Mouse (Mus musculus) MEL-GATA-1-ER (cell line): ENCODE data around the gene Cenpu.
A peak's percentile ranks its signal among the peaks of the same experiment; 100 is the strongest.

Source experiments
- DNase-seq: peaks from one replicate; pipeline ENCODE4 v3.0.0-alpha.2; 2012; ENCODE audit warnings: low read depth; ENCODE audit errors: extremely low read depth

Gene Cenpu

GRCm38 (mm10) chr8:46551615-46552440 is at the start of gene Cenpu:
Gene Cenpu (plus strand): TSS chr8:46552028.
- DNase-seq, result peak; percentile 98

- DNase-seq, result no peak
Measured at GRCm38 (mm10) chr8:46502333-46503071, 49.3 kb upstream of the Cenpu start.

DNA sequence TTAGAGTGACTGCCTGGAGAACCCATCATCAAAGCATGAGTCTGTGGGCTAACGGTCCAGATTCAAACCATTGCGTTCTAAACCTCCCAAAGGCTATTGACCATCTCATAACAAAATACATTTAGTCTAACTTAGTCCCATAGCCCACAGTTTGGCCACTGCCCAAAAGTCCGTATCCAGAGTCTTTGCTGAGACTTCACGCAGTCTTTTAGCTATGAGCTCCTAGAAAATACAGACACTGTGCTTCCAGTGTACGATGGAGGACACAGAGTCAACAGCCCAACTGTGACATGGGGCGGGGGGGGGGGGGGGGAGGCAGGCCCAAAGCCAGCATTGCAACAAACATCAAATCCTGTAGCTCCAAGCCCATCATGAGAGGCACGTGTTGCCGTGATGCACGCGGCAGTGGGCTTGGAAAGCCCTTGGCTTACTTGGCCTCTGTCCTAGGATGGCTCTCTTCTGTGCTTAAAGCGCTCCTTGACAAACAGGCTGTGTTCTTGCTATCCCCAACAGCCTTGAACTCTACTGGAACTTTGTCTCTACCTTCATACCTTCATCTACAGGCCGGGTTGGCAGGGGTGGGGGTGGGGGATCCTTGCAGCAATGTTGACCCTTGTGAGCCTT is 48.6 kb upstream of the Cenpu start:
- DNase-seq, result no peak

DNA sequence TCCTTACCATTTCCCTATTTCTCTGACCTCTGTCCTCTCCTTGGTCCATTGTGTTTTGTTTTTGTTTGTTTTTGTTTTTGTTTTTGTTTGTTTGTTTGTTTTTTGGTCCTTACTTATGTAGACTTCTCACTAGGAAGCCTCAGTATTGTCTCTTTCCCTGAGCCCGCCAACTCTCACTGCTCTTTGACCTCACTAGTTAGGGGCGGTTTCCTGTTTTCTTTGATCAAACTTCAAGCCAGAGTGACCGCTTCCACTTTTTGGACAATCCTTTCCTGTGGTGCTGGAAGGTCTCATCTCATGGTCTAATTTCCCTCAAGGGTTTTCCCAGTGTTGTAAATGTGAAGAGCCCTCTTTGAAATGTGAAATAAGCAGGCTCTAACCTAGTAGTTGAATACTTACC is 47.6 kb upstream of the Cenpu start:
- no peak for DNase-seq

DNA sequence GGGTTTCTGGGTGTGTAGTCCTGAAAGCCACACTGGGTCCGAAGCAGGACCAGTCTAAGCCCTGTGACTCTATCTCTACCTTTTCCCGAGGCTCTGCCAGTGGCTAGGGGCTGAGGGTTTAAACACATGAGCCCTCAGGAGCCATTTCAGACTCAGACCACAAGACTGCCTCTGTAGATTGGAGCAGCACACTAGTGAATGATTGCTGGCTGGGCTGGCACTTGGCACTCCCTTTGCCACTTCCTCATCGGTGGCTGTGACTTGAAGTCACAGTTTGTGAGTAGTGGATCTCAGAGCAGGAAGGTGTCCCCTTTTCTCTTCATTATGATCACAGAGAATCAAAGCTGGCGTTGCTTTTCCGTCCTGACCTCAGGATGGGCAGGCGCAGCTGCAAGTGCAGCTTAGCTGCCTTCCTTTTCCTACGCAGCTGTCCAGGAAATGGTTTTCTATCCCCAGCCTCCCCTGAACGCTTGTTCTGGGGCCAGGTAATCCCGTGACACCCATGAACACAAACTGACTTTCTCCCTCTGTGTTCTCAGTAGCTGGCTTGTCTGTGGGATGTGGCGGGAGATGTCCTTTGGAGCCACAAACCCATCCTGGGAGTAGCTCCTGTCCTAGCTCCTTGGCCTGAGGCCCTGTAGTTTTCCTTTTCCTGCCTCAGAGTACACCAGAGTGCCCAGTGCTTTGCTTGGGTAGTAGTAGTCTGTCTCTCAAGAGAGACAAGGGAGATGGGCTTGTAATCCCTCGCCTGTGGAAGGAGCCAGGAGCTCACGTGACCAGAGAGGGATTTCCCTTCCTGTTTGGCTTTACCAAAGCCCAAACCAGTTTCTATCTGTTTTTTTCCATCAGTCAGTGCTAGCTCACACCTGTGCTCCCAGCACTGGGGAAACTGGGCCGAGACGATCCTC is 43.1 kb upstream of the Cenpu start:
- no peak for DNase-seq

DNA sequence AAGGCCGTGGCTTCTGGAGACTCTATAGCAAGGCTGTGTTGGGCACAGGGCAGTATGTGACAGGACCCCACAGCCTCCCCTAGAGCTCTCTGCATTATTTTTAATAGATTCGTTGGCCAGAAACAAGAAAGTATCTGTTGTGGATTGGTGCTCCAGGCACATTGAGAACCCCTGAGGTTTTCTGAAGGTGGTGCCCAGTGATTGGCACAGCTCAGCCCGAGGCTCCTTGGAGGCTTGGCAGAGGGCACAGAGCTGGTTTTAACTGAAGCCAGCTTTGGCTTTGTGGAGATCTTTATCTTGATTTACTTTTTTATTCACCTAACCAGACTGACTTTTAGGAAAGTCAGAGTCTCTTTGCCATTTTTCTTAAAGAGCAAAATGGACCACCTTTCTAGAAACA is 42.4 kb upstream of the Cenpu start:
- no peak for DNase-seq

GRCm38 (mm10) chr8:46511336-46511735 is 40.5 kb upstream of the Cenpu start:
- no peak for DNase-seq

- DNase-seq, result no peak
Measured at GRCm38 (mm10) chr8:46512538-46512937, 39.3 kb upstream of the Cenpu start.

DNA sequence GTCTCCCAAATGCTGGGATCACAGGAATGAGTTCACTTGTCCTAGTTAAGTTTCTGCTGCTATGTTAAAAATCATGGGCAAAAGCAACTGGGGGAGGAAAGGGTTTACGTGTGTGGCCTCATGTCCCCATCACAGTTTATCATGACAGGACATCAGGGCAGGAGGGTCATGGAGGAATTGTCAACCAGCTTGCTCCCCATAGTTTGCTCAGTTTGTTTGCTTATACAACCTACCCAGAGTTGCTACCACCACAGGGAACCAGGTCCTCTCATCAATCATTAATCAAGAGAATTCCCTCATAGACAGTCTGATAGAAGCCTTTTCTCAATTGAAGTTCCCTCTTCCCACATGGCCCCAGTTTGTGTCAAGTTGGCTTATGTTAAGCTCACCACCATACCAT is 37.8 kb upstream of the Cenpu start:
- no peak for DNase-seq

GRCm38 (mm10) chr8:46520667-46521066 is 31.2 kb upstream of the Cenpu start:
- no peak for DNase-seq

DNA sequence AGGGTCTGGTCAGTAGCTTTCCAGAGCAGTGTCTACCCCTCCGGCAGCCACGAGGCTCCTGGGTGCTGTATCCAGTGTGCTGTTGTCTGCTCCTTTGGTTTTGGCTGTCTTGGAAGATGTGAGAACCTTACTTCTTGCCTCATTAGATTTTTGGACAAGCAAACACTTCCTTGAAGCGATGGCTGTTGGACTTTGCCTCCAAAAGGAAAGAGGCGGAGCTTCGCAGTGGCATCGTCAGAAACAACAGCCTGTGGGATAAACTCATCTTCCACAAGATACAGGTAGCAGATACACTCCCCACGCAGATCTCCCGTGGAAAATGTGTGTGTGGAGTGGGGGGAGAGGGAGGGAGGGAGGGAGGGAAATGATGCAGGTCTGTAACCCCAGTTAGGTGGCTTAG is 25.7 kb upstream of the Cenpu start:
- DNase-seq, result no peak

DNA sequence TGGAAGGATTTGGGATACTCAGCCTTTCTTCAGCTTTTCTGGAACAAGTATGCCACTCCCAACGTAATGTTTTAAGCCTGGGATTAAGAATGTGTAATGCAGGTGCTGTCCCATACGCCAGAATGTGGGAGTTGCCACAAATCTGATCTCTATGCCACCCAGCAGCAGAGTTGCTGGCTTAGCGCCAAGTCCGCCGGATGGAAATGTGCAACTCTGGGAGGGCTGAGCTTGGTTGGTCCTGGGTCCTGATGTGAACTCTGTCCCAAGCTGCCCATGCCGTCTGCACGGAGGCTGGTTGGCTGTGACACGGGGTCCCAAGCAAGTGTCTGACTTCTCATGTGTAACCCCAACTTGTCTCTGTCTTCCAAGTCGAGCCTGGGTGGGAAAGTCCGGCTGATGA is 25.0 kb upstream of the Cenpu start:
- DNase-seq, result no peak

DNA sequence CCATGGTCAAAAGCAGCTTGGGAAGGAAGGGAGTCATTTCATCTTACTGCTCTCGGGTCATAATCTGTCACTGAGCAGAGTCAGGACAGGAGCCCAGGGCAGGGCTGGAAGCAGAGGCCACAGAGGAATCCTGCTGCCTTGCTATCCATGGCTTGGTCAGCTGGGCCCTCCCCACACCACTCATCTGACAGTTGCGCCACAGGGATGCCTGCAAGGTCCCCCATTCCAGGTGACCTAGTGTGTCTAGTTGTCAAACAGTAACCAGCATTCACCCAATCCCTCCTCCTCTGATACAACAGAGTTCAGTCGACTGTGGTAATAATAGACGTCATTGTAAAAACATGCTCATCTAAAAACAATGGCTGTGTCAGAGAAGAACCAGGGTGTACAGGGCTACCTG is 22.3 kb upstream of the Cenpu start:
- no peak for DNase-seq

- DNase-seq, result no peak
Measured at GRCm38 (mm10) chr8:46530541-46530940, 21.3 kb upstream of the Cenpu start.

DNA sequence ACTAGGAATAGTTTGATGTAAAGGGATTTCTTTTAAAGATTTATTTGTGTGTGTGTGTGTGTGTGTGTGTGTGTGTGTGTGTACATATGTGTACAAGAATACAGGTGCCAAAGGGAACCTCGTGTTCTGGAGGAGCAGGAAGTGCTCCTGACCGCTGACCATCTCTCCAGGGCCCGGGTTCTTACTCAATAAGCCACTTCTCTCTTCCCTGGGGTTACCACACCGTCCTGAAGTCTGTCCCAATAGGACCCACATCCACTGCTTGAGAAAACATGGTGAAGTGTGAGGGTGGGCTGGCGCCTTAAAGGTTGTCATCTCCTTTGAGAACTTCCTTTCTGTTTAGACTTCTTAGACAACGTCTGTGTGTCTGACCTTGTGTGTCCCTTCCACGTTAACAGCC is 17.9 kb upstream of the Cenpu start:
- DNase-seq, result no peak

GRCm38 (mm10) chr8:46539701-46540100 is 12.1 kb upstream of the Cenpu start:
- no peak for DNase-seq

GRCm38 (mm10) chr8:46543191-46543590 is 8.6 kb upstream of the Cenpu start:
- no peak for DNase-seq

DNA sequence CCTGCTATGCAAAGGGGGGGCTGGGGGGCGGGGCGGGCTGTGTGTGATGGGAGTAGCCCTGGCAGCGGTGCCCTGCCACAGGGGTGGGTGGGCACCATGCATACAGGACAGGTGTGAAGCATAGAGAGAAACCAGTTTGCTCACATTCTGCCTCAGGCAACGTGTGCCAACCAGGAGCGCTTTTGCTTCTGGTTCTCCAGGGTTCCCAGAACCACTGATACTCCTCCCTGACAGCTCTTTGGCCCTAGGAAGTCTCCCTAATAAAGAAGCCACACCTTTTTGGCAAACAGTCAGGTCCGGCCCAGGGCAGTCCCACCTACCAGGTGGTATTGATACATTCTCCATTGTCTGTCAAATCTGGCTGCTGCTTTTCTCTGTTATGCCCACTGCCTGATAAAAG is 8.2 kb upstream of the Cenpu start:
- no peak for DNase-seq

- DNase-seq, result no peak
Measured at GRCm38 (mm10) chr8:46545854-46546253, 6.0 kb upstream of the Cenpu start.

DNA sequence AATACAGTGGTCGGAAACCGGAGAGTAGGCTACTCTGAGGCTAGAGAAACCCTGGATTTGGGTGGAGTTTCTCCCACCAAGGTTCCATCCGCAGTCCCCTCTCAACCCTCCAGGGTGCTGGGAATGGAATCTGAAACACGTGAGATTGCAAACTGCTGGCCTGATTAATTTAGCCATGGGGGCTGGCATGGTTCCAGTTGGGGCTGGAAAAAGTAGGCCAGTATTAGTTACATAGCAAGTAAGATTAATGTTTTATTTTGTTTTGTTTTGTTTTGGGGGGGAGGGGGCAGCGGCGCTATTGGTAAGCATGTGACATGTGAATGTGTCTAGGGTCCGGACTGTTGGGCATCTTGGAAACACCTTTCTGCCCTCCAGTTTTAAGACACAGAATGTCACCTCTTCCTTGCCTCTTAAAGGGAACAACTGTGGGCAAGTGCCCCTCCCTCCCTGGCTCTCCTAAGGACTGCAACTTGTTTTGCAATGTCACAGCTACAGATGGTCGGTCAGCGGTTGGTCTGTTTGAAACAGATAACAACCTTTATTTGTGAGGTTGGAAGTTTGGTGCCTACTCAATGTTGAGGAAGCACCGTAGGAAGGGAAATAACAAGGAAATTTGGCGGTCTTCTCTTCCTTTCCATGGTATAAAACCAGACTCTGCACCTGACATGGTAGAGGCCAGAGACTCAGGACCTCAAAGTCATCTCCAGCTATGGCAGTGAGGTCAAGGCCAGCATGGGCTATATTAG is 5.2 kb upstream of the Cenpu start:
- DNase-seq, result peak; percentile 93

GRCm38 (mm10) chr8:46547245-46547644 is 4.6 kb upstream of the Cenpu start:
- peak; percentile 86 for DNase-seq
